Mouse (Mus musculus): Measurements from ENCODE around the gene Smc3.

DNA sequence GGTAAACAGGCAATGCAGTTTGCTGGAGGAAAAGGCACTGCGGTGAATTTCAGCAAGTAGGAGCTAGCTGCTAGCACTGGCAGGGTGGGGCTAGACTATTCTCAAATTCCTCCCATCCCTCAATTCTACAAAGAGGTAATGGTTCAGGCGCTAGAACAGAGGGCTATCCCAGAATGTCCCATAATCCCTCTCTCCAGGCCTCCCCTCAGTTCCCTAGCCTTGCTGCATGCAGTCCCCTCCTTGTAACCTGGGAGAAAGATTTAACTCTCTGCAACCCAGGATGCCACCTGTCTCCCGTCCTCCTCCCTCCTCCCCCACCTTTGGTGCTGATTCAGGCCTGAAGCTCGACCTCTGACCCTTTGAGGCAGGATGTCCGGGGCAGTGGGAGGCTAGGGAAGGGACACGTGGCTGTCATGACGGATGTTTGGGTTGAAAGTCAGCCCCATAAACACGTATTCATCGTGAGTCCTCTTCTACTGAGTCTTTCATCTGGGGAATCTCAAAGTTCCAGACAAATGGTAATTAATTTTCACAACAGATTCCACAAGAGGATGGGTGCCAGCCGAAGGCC, 47.9 kb upstream of the Smc3 start:
- TF ChIP-seq CTCF (conservative IDR thresholded peaks at IDR 0.05 in 1 of 2, IDR thresholded peaks at IDR 0.05 in 1 of 2; ENCODE audit: low read depth in 2 of 2, low read length in 2 of 2) = no peak
- no peak for TF ChIP-seq E2F4 (IDR thresholded peaks at IDR 0.05; ENCODE audit: insufficient replicate concordance, low read depth, low read length)
- no peak for TF ChIP-seq ZC3H11A (IDR thresholded peaks at IDR 0.05; ENCODE audit: low read depth, low read length)
- TF ChIP-seq SIN3A (IDR thresholded peaks at IDR 0.05; ENCODE audit: low read length) = no peak
- TF ChIP-seq TCF12 (IDR thresholded peaks at IDR 0.05; ENCODE audit: low read depth, low read length) = no peak
- TF ChIP-seq ZKSCAN1 (IDR thresholded peaks at IDR 0.05; ENCODE audit: borderline replicate concordance, low read depth, low read length) = no peak
- TF ChIP-seq TBP (conservative IDR thresholded peaks at IDR 0.05; ENCODE audit: low read depth, low read length) = no peak
- no peak for TF ChIP-seq POLR2A (IDR thresholded peaks at IDR 0.05; ENCODE audit: low read depth, low read length)
- TF ChIP-seq EP300 (IDR thresholded peaks at IDR 0.05; ENCODE audit: low read length) = no peak
- TF ChIP-seq MAX (IDR thresholded peaks at IDR 0.05; ENCODE audit: low read length) = no peak
- TF ChIP-seq UBTF (IDR thresholded peaks at IDR 0.05; ENCODE audit: low read depth, low read length) = no peak
- TF ChIP-seq HCFC1 (IDR thresholded peaks at IDR 0.05; ENCODE audit: low read depth, low read length) = no peak
- TF ChIP-seq NELFE (IDR thresholded peaks at IDR 0.05; ENCODE audit: low read depth, low read length) = no peak

Measured in CH12.LX (cell line).